In genomic region chr4:88189495-88189894, GRCm38 (mm10) we compare ENCODE assay signal across 19 mouse cellular contexts.
A peak's percentile ranks its signal among the peaks of the same experiment; 100 is the strongest.
DNase-seq lines count a peak whose midpoint lies in the region; ATAC-seq and TF ChIP-seq lines count a peak whose summit lies in the region.
"Had no signal": no experiment of that assay in that cellular context is flagged by ENCODE, and none has a peak within 500 bp of the region (broad histone marks: within the 10 kb centered on the region; RNA-seq: fewer than 3 reads in every experiment).

No protein-coding gene starts in this region.

- no peak for TF ChIP-seq POLR2A in bone marrow, adult 2 months (IDR thresholded peaks at IDR 0.05; ENCODE audit: borderline replicate concordance, control insufficient read depth, low read depth, low read length)

- no peaks in the 10 kb centered on the region for H3K36me3 ChIP-seq in stomach, postnatal 0 days (ENCODE audit: control insufficient read depth, insufficient read depth, low read length)
- no peaks in the 10 kb centered on the region for H3K36me3 ChIP-seq in embryonic facial prominence, embryonic 10.5 days (replicated peaks)
- H3K36me3 ChIP-seq: embryonic facial prominence, embryonic 13.5 days; heart, embryonic 15.5 days; liver, embryonic 13.5 days; neural tube, embryonic 12.5 days had no signal

- DNase-seq in CD4-positive, CD25-positive, alpha-beta regulatory T cell, adult 2 months (ENCODE audit: low read depth, low spot score) = peak; percentile 17
- no peak for DNase-seq in left cerebral cortex, adult 2 months (ENCODE audit: extremely low spot score in 1 of 2, low spot score in 2 of 2)
- no peak for DNase-seq in left cerebral cortex, adult 11 months (ENCODE audit: low spot score)
- no peak for DNase-seq in stomach, postnatal 0 days (ENCODE audit: low spot score)
- no peak for DNase-seq in embryonic facial prominence, embryonic 10.5 days (ENCODE audit: low spot score)
- no peak for DNase-seq in right cerebral cortex, postnatal 25 days
- DNase-seq: cerebellum, adult 9-11 months; gastrocnemius, postnatal 25 days; kidney, adult 18-20 months; kidney, postnatal 14 days; liver, embryonic 13.5 days; right cerebral cortex, adult 18-20 months had no signal

- H3K4me1 ChIP-seq in bone marrow, adult 2 months (ENCODE audit: control insufficient read depth, insufficient read depth, low read length) = no peaks in the 10 kb centered on the region
- no peaks in the 10 kb centered on the region for H3K4me1 ChIP-seq in stomach, postnatal 0 days (replicated peaks; ENCODE audit: control insufficient read depth, insufficient read depth)
- no peaks in the 10 kb centered on the region for H3K4me1 ChIP-seq in embryonic facial prominence, embryonic 10.5 days
- H3K4me1 ChIP-seq: embryonic facial prominence, embryonic 13.5 days; liver, embryonic 13.5 days; neural tube, embryonic 12.5 days had no signal

- no peak for ATAC-seq in CD4-positive, CD25-positive, alpha-beta regulatory T cell, adult 4 months
- no peak for ATAC-seq in stomach, postnatal 0 days (ENCODE audit: low FRiP score, low TSS enrichment)
- ATAC-seq: forebrain, embryonic 14.5 days; hindbrain, embryonic 16.5 days had no signal

- H3K27ac ChIP-seq in left cerebral cortex, adult 2 months = no peak overlapping the region
- no peak overlapping the region for H3K27ac ChIP-seq in bone marrow, adult 2 months (ENCODE audit: control insufficient read depth, insufficient read depth, low read depth, low read length, poor library complexity)
- no peak overlapping the region for H3K27ac ChIP-seq in stomach, postnatal 0 days (replicated peaks)
- no peak overlapping the region for H3K27ac ChIP-seq in embryonic facial prominence, embryonic 10.5 days (replicated peaks)
- H3K27ac ChIP-seq: embryonic facial prominence, embryonic 13.5 days; heart, embryonic 15.5 days; liver, embryonic 13.5 days; neural tube, embryonic 12.5 days had no signal

- no peak overlapping the region for H3K4me2 ChIP-seq in stomach, postnatal 0 days (replicated peaks; ENCODE audit: low read depth)
- H3K4me2 ChIP-seq: embryonic facial prominence, embryonic 13.5 days; heart, embryonic 15.5 days; liver, embryonic 13.5 days; neural tube, embryonic 12.5 days had no signal

- peak; percentile 25 for TF ChIP-seq CTCF in left cerebral cortex, adult 2 months (IDR thresholded peaks at IDR 0.05)
- 0 out of 2 replicates have a peak, but pooled peaks have one; percentile 3 for TF ChIP-seq CTCF in bone marrow, adult 2 months (IDR thresholded peaks at IDR 0.05; ENCODE audit: control insufficient read depth, insufficient read depth, low read length)
- TF ChIP-seq CTCF in stomach, postnatal 0 days (IDR thresholded peaks at IDR 0.05; ENCODE audit: low read depth) = 0 out of 2 replicates have a peak, but pooled peaks have one; percentile 10

- no peak overlapping the region for H3K9ac ChIP-seq in stomach, postnatal 0 days (ENCODE audit: low read length)
- H3K9ac ChIP-seq: embryonic facial prominence, embryonic 13.5 days; heart, embryonic 15.5 days; liver, embryonic 13.5 days; neural tube, embryonic 12.5 days had no signal

- TF ChIP-seq EP300 in stomach, postnatal 0 days (optimal IDR thresholded peaks at IDR 0.05) = no peak

- H3K27me3 ChIP-seq in stomach, postnatal 0 days (ENCODE audit: control insufficient read depth, insufficient read depth, low read length) = no peaks in the 10 kb centered on the region
- no peaks in the 10 kb centered on the region for H3K27me3 ChIP-seq in embryonic facial prominence, embryonic 10.5 days (replicated peaks; ENCODE audit: low read depth, poor library complexity, severe bottlenecking)
- H3K27me3 ChIP-seq: embryonic facial prominence, embryonic 13.5 days; heart, embryonic 15.5 days; liver, embryonic 13.5 days; neural tube, embryonic 12.5 days had no signal

- 74% methylated on average over 1 of the region's 1 CpGs for WGBS in bone marrow, adult 2 months
- WGBS in stomach, postnatal 0 days = 93% methylated on average over 1 of the region's 1 CpGs
- 90% methylated on average over 1 of the region's 1 CpGs for WGBS in embryonic facial prominence, embryonic 10.5 days

- H3K4me3 ChIP-seq in left cerebral cortex, adult 2 months = no peak overlapping the region
- H3K4me3 ChIP-seq in bone marrow, adult 2 months (replicated peaks; ENCODE audit: control insufficient read depth, low read depth, low read length) = no peak overlapping the region
- no peak overlapping the region for H3K4me3 ChIP-seq in stomach, postnatal 0 days (ENCODE audit: low read depth, low read length)
- no peak overlapping the region for H3K4me3 ChIP-seq in embryonic facial prominence, embryonic 10.5 days
- H3K4me3 ChIP-seq: embryonic facial prominence, embryonic 13.5 days; heart, embryonic 15.5 days; liver, embryonic 13.5 days; neural tube, embryonic 12.5 days had no signal

- intact Hi-C loops in left cerebral cortex, adult 2 months (cut with DNase I) = no loop called here

- H3K9me3 ChIP-seq in stomach, postnatal 0 days (ENCODE audit: control insufficient read depth, low read length) = no peaks in the 10 kb centered on the region
- no peaks in the 10 kb centered on the region for H3K9me3 ChIP-seq in embryonic facial prominence, embryonic 10.5 days
- H3K9me3 ChIP-seq: embryonic facial prominence, embryonic 13.5 days; heart, embryonic 15.5 days; liver, embryonic 13.5 days; neural tube, embryonic 12.5 days had no signal
